Mouse (Mus musculus) C2C12 (cell line): ENCODE results near the gene Mdk.

Experiments used
- CTCF ChIP-seq: IDR thresholded peaks from one replicate; pipeline ENCODE4 v1.5.1; 2011; ENCODE audit not compliant: control insufficient read depth, insufficient read depth, insufficient read length
- MAX ChIP-seq: IDR thresholded peaks from one replicate; pipeline ENCODE4 v1.6.1; 2011; ENCODE audit warnings: mild to moderate bottlenecking, control low read depth
- MYOD1 ChIP-seq: IDR thresholded peaks from one replicate; pipeline ENCODE4 v1.6.1; 2011; ENCODE audit warnings: low read depth; ENCODE audit not compliant: control insufficient read depth, insufficient read length

DNA sequence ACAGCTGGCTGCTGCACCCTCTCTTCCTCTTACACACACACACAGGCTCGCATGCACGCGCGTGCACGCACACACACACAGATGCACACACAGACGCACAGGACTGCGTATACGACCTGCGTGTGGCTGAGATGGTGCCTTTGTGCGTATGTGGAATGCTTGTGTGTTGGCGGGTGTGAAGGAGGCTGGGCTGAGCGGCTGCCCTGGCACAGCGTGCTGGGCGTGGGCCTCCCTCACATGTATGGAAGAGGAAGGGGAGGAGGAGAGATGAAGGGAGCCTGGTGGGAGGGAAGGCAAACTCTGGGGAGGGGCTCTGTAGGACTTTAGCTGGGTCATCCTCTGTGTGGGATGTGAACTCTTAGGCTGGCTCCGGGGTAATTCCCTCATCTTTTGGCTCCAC, 6.7 kb downstream of the Mdk start:
- TF ChIP-seq CTCF = no peak
- TF ChIP-seq MYOD1 = no peak
- TF ChIP-seq MAX = no peak
